Mouse (Mus musculus): ENCODE results near the gene Nipa1. TPM values are rescaled to one million over a fixed set of nuclear protein-coding genes. Genes with fewer than 3 reads are reported as not detected.
"Not testable (repeated sequence)": the region's sequence is repeated elsewhere in the genome, so short reads cannot be mapped to it uniquely, and the experiment has no call there.

Nipa1 gene
- polyA plus RNA-seq, 1 experiment from 2014 or later = 4.2 TPM

- no peaks in the 10 kb centered on the region for H3K36me3 ChIP-seq (ENCODE audit: inconsistent target)
- no peaks in the 10 kb centered on the region for H3K79me2 ChIP-seq (ENCODE audit: inconsistent target)
- peak overlapping the region; percentile 62 for H3K4me3 ChIP-seq (ENCODE audit: inconsistent target)
- 47% methylated on average over 7 of the region's 7 CpGs for WGBS (ENCODE audit: missing documents)
- no peak overlapping the region for H3K27ac ChIP-seq
These were observed 1.2 kb downstream of the Nipa1 start for GRCm38 (mm10) chr7:56018446-56018971.

- WGBS (ENCODE audit: missing documents) = 57% methylated on average over 3 of the region's 3 CpGs
- Histone ChIP-seq H3K4me3 (ENCODE audit: inconsistent target) (no peak overlapping the region), H3K79me2 (ENCODE audit: inconsistent target) (no peaks in the 10 kb centered on the region), H3K27ac (no peak overlapping the region), H3K36me3 (ENCODE audit: inconsistent target) (no peaks in the 10 kb centered on the region)
These were observed 2.0 kb downstream of the Nipa1 start for GRCm38 (mm10) chr7:56017761-56018160.

- Histone ChIP-seq H3K4me3 (ENCODE audit: inconsistent target) (no peak overlapping the region), H3K27ac (no peak overlapping the region), H3K36me3 (ENCODE audit: inconsistent target) (no peaks in the 10 kb centered on the region), H3K79me2 (ENCODE audit: inconsistent target) (no peaks in the 10 kb centered on the region)
- 92% methylated on average over 7 of the region's 7 CpGs for WGBS (ENCODE audit: missing documents)
These were observed 3.9 kb downstream of the Nipa1 start for GRCm38 (mm10) chr7:56015837-56016236.

- H3K4me3 ChIP-seq (ENCODE audit: inconsistent target) = no peak overlapping the region
- H3K79me2 ChIP-seq (ENCODE audit: inconsistent target) = no peaks in the 10 kb centered on the region
- 77% methylated on average over 6 of the region's 6 CpGs for WGBS (ENCODE audit: missing documents)
- no peak overlapping the region for H3K27ac ChIP-seq
- no peaks in the 10 kb centered on the region for H3K36me3 ChIP-seq (ENCODE audit: inconsistent target)
These were observed 4.6 kb downstream of the Nipa1 start for GRCm38 (mm10) chr7:56015172-56015571.

- H3K36me3 ChIP-seq (ENCODE audit: inconsistent target); H3K4me3 ChIP-seq (ENCODE audit: inconsistent target); H3K79me2 ChIP-seq (ENCODE audit: inconsistent target); H3K27ac ChIP-seq: not testable (repeated sequence)
- WGBS (ENCODE audit: missing documents) = 89% methylated on average over 2 of the region's 18 CpGs
These were observed 5.6 kb downstream of the Nipa1 start for GRCm38 (mm10) chr7:56014002-56014702.

GRCm38 (mm10) chr7:56013261-56014001 is 6.3 kb downstream of the Nipa1 start:
- Histone ChIP-seq H3K4me3 (ENCODE audit: inconsistent target) (no peak overlapping the region), H3K79me2 (ENCODE audit: inconsistent target) (no peaks in the 10 kb centered on the region), H3K27ac (no peak overlapping the region), H3K36me3 (ENCODE audit: inconsistent target) (no peaks in the 10 kb centered on the region)
- WGBS (ENCODE audit: missing documents) = 93% methylated on average over 5 of the region's 14 CpGs

GRCm38 (mm10) chr7:56011018-56011333 is 8.8 kb downstream of the Nipa1 start:
- Histone ChIP-seq H3K79me2 (ENCODE audit: inconsistent target) (no peaks in the 10 kb centered on the region), H3K27ac (no peak overlapping the region), H3K4me3 (ENCODE audit: inconsistent target) (no peak overlapping the region), H3K36me3 (ENCODE audit: inconsistent target) (no peaks in the 10 kb centered on the region)

GRCm38 (mm10) chr7:56010318-56011017 is 9.3 kb downstream of the Nipa1 start:
- Histone ChIP-seq H3K4me3 (ENCODE audit: inconsistent target) (no peak overlapping the region), H3K27ac (no peak overlapping the region), H3K79me2 (ENCODE audit: inconsistent target) (no peaks in the 10 kb centered on the region), H3K36me3 (ENCODE audit: inconsistent target) (no peaks in the 10 kb centered on the region)
- WGBS (ENCODE audit: missing documents) = 91% methylated on average over 4 of the region's 4 CpGs

- H3K36me3 ChIP-seq (ENCODE audit: inconsistent target) = no peaks in the 10 kb centered on the region
- 92% methylated on average over 1 of the region's 4 CpGs for WGBS (ENCODE audit: missing documents)
These were observed 20.8 kb downstream of the Nipa1 start for GRCm38 (mm10) chr7:55998997-55999396.

GRCm38 (mm10) chr7:55995013-55995412 is 24.7 kb downstream of the Nipa1 start:
- H3K27ac ChIP-seq = no peak overlapping the region
- no peaks in the 10 kb centered on the region for H3K79me2 ChIP-seq (ENCODE audit: inconsistent target)
- H3K36me3 ChIP-seq (ENCODE audit: inconsistent target) = no peaks in the 10 kb centered on the region
- WGBS (ENCODE audit: missing documents) = 91% methylated on average over 4 of the region's 4 CpGs
- H3K4me3 ChIP-seq (ENCODE audit: inconsistent target) = no peak overlapping the region

More at GRCm38 (mm10) chr7:55998997-55999396, 20.8 kb downstream of the Nipa1 start:
- Histone ChIP-seq H3K79me2 (ENCODE audit: inconsistent target) (no peaks in the 10 kb centered on the region), H3K4me3 (ENCODE audit: inconsistent target) (no peak overlapping the region), H3K27ac (no peak overlapping the region)

GRCm38 (mm10) chr7:55991858-55992257 is 27.9 kb downstream of the Nipa1 start:
- Histone ChIP-seq H3K36me3 (ENCODE audit: inconsistent target) (no peaks in the 10 kb centered on the region), H3K4me3 (ENCODE audit: inconsistent target) (no peak overlapping the region), H3K27ac (no peak overlapping the region), H3K79me2 (ENCODE audit: inconsistent target) (no peaks in the 10 kb centered on the region)
- 94% methylated on average over 7 of the region's 7 CpGs for WGBS (ENCODE audit: missing documents)

GRCm38 (mm10) chr7:55991129-55991528 is 28.6 kb downstream of the Nipa1 start:
- no peaks in the 10 kb centered on the region for H3K79me2 ChIP-seq (ENCODE audit: inconsistent target)
- no peaks in the 10 kb centered on the region for H3K36me3 ChIP-seq (ENCODE audit: inconsistent target)
- 96% methylated on average over 3 of the region's 3 CpGs for WGBS (ENCODE audit: missing documents)
- H3K27ac ChIP-seq = no peak overlapping the region
- no peak overlapping the region for H3K4me3 ChIP-seq (ENCODE audit: inconsistent target)

- Histone ChIP-seq H3K4me3 (ENCODE audit: inconsistent target) (no peak overlapping the region), H3K79me2 (ENCODE audit: inconsistent target) (no peaks in the 10 kb centered on the region), H3K27ac (no peak overlapping the region), H3K36me3 (ENCODE audit: inconsistent target) (no peaks in the 10 kb centered on the region)
- WGBS (ENCODE audit: missing documents) = 18% methylated on average over 13 of the region's 13 CpGs
These were observed 33.1 kb downstream of the Nipa1 start for GRCm38 (mm10) chr7:55986526-55987214.

- 88% methylated on average over 4 of the region's 4 CpGs for WGBS (ENCODE audit: missing documents)
- no peak overlapping the region for H3K4me3 ChIP-seq (ENCODE audit: inconsistent target)
- no peaks in the 10 kb centered on the region; the same call in 1 of the 2 replicates for H3K36me3 ChIP-seq (ENCODE audit: inconsistent target)
These were observed 35.0 kb downstream of the Nipa1 start for GRCm38 (mm10) chr7:55984754-55985153.

More at GRCm38 (mm10) chr7:55984754-55985153, 35.0 kb downstream of the Nipa1 start:
- Histone ChIP-seq H3K79me2 (ENCODE audit: inconsistent target) (no peaks in the 10 kb centered on the region), H3K27ac (no peak overlapping the region)
